Mouse (Mus musculus): ENCODE measurements around the gene Abca4.

DNA sequence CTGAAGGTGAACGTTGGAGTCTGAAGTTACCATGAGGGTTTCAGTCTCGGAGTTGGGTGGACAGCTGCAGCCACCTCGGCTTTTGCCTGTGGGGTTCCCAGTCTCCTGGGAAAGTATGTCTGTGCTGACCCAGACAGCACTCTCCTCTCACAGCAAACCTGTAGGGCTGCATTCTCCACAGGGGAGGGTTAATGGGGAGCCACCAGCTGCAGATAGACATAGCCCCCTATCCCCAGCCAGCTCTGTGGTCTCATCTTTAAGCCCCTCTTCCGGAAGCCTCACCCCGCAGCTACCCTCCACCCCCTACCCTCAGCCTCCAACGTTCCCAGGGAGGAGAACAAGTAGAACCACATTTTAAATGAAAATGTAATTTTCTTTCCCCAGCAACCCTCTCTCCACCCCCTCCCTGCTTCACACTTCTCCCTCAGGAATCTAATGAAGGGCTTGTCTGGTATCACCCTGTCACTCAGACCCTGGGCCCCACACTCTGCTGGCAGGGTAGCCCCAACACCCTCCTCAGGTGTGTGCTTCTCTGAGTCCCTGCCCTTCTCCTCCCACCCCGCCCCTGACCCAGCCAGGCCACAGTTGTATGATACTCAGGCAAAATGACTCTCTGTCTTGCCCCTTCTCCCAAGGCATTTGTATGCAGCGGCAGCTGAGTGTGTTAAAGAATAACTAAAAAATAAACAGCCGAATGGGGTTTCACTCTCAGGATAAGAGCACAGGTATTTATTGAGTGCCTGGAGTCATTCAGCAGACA is 14.4 kb downstream of the Abca4 start:
- TF ChIP-seq POLR2A (IDR thresholded peaks at IDR 0.05; ENCODE audit: borderline replicate concordance, extremely low read depth, low read depth, low read length) = no peak
- TF ChIP-seq CTCF (IDR thresholded peaks at IDR 0.05; ENCODE audit: insufficient read depth, low read length) = no peak
